Mouse (Mus musculus) liver, postnatal 0 days (tissue): ENCODE measurements around the gene Tspan33. TPM values are rescaled to one million over a fixed set of nuclear protein-coding genes. Genes with fewer than 3 reads are reported as not detected.

Experiments used
- ATAC-seq: fragments of 200-750 bp; cut with Nextera tagmentation; 2 replicates; pipeline ENCODE4 v1.8.0; 2017; ENCODE audit warnings: mild to moderate bottlenecking, moderate library complexity
- DNase-seq: peaks from one replicate; pipeline ENCODE4 v3.0.0-alpha.2; 2016
- H3K27ac ChIP-seq: fragments of 300-500 bp; sonication (generic); 2 replicates; pipeline ENCODE4 v1.5.1; 2014; ENCODE audit warnings: antibody characterized with exemption, moderate library complexity, mild to moderate bottlenecking, low read depth
- H3K27me3 ChIP-seq: fragments of 300-500 bp; sonication (generic); 2 replicates; pipeline ENCODE4 v1.6.1; 2014; ENCODE audit warnings: low read length, control low read depth, mixed read lengths; ENCODE audit not compliant: insufficient read depth
- H3K36me3 ChIP-seq: fragments of 300-500 bp; sonication (generic); replicated peaks from 2 replicates; pipeline ENCODE4 v1.6.1; 2014; ENCODE audit warnings: mild to moderate bottlenecking, control low read depth, low read length, moderate library complexity, mixed read lengths; ENCODE audit not compliant: insufficient read depth
- H3K4me1 ChIP-seq: fragments of 300-500 bp; sonication (generic); 2 replicates; pipeline ENCODE4 v1.6.1; 2014; ENCODE audit warnings: antibody characterized with exemption, mild to moderate bottlenecking, control low read depth; ENCODE audit not compliant: insufficient read depth
- H3K4me2 ChIP-seq: fragments of 300-500 bp; sonication (generic); 2 replicates; pipeline ENCODE4 v1.6.1; 2014; ENCODE audit warnings: low read depth, mild to moderate bottlenecking, low read length, moderate library complexity, mixed read lengths
- H3K4me3 ChIP-seq: fragments of 300-500 bp; sonication (generic); 2 replicates; pipeline ENCODE4 v1.5.1; 2014; ENCODE audit warnings: low read depth, low read length
- H3K9ac ChIP-seq: fragments of 300-500 bp; sonication (generic); replicated peaks from 2 replicates; pipeline ENCODE4 v1.6.1; 2014; ENCODE audit warnings: mild to moderate bottlenecking, moderate library complexity
- H3K9me3 ChIP-seq: fragments of 300-500 bp; sonication (generic); 2 replicates; pipeline ENCODE4 v1.6.1; 2016; ENCODE audit warnings: mild to moderate bottlenecking, control low read depth, low read length, mixed read lengths
- CTCF ChIP-seq: sonication (generic); IDR thresholded peaks from 2 replicates; pipeline ENCODE4 v1.5.1; 2016; ENCODE audit warnings: antibody characterized with exemption, low read depth
- EP300 ChIP-seq: IDR thresholded peaks from 2 replicates; pipeline ENCODE4 v1.6.1; 2016; ENCODE audit warnings: antibody characterized with exemption, low read depth, mild to moderate bottlenecking
- WGBS: fragments of 180-500 bp; shearing (Covaris S2); extraction: QIAGEN DNeasy Blood & Tissue Kit; methylation state at CpG from one replicate; pipeline ENCODE4 v1.1.7; 2014; ENCODE audit not compliant: insufficient replicate concordance; 5-methylcytosine and 5-hydroxymethylcytosine counted together
- polyA plus RNA-seq: library from polyadenylated mRNA; unstranded; fragments of >200 nt; fragmentation: Nextera tagmentation; extraction: Ambion mirVana; gene quantifications from 2 replicates; pipeline ENCODE4 v1.2.1, GENCODE M21; 2015

Gene Tspan33
- polyA plus RNA-seq, 1 experiment from 2014 or later: 87.5 TPM

DNA sequence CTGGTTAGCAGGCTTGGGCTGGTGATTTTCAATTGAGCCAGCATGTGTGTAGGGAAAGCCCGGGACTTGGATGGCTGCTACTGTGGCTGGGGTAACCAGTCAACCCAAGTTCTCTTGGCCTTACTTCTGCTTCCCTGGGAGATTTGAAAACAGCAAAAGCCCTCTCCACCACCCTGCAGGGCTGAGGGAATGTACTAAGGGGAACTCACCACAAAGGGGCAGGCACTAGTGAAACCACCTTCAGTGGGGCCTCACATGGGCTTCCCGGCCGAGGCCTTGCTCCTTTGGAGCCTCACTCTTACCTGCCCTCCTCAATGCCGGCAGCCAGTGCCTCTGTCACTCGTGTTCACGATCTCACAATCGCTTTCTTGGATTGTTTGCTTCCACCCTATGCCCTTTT is 2.0 kb downstream of the Tspan33 start:
- 31% methylated on average over 7 of the region's 7 CpGs for WGBS
- Histone ChIP-seq H3K4me1 (peaks cover 29% of the 10 kb centered on the region), H3K9me3 (no peaks in the 10 kb centered on the region), H3K4me3 (peak overlapping the region; percentile 95), H3K9ac (peak overlapping the region; percentile 99), H3K27ac (peak overlapping the region; percentile 95), H3K4me2 (peak overlapping the region; percentile 93), H3K27me3 (0 out of 2 replicates have a peak, but pooled peaks cover 10% of the 10 kb centered on the region), H3K36me3 (peaks cover 13% of the 10 kb centered on the region; the same call in 1 of the 2 replicates)
- TF ChIP-seq CTCF: no peak
- no peak; the same call in 1 of the 2 replicates for TF ChIP-seq EP300
- DNase-seq (peak; percentile 44), ATAC-seq (peak; percentile 3; the same call in 1 of the 2 replicates)

DNA sequence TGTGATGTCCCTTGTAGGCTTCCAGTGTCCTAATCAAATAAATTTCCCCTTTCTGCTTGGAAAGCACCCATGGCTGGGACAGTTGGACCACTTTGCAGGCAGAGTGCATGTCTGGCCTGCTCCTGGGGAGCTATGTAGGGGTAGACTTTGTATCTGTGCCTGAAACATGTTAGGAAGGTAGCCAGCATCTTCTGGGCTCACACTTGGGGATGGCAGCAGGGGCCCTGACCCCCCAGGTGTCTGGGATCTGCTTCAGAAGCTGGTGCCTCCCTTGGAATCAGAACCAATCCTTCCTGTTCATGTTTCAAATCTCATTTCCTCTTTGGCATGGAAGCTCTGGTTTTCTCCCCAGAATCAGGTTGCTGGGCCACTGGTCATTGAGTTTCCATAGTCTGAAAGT is 3.1 kb downstream of the Tspan33 start:
- H3K4me2 ChIP-seq: peak overlapping the region; percentile 93
- TF ChIP-seq CTCF (no peak), EP300 (no peak)
- ATAC-seq (no peak), DNase-seq (no peak)
- H3K36me3 ChIP-seq: peaks cover 13% of the 10 kb centered on the region; the same call in 1 of the 2 replicates
- H3K9me3 ChIP-seq: no peaks in the 10 kb centered on the region
- H3K27me3 ChIP-seq: 0 out of 2 replicates have a peak, but pooled peaks cover 8% of the 10 kb centered on the region
- peak overlapping the region; percentile 95 for H3K27ac ChIP-seq
- H3K9ac ChIP-seq: peak overlapping the region; percentile 99
- H3K4me3 ChIP-seq: peak overlapping the region; percentile 95
- peaks cover 37% of the 10 kb centered on the region for H3K4me1 ChIP-seq

DNA sequence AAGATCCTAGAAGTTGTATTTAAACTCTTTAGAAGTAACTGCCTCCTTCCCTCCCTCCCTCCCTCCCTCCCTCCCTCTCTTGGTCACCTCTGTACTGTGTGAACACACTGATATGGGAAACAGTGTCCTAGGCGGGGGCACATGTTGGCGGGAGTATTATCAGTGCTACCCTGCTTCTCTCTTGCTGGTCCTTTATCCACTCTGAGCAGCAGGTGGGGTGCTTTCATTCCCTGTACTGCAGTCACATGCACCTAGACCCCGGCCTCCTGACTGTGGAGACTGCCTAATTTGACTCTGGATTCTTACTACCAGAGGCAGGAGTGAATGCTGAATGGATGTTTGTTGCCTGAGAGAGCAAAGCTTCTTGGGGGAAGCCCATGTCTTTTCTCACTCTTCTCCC is 3.5 kb downstream of the Tspan33 start:
- Histone ChIP-seq H3K27me3 (0 out of 2 replicates have a peak, but pooled peaks cover 7% of the 10 kb centered on the region), H3K27ac (peak overlapping the region; percentile 95), H3K4me1 (peaks cover 41% of the 10 kb centered on the region), H3K9ac (peak overlapping the region; percentile 99), H3K9me3 (no peaks in the 10 kb centered on the region), H3K4me3 (peak overlapping the region; percentile 95), H3K36me3 (peaks cover 13% of the 10 kb centered on the region; the same call in 1 of the 2 replicates), H3K4me2 (peak overlapping the region; percentile 93)
- DNase-seq: peak; percentile 76
- peak; percentile 72 for ATAC-seq
- peak; percentile 98 for TF ChIP-seq EP300
- TF ChIP-seq CTCF: peak; percentile 65
- 35% methylated on average over 3 of the region's 3 CpGs for WGBS

DNA sequence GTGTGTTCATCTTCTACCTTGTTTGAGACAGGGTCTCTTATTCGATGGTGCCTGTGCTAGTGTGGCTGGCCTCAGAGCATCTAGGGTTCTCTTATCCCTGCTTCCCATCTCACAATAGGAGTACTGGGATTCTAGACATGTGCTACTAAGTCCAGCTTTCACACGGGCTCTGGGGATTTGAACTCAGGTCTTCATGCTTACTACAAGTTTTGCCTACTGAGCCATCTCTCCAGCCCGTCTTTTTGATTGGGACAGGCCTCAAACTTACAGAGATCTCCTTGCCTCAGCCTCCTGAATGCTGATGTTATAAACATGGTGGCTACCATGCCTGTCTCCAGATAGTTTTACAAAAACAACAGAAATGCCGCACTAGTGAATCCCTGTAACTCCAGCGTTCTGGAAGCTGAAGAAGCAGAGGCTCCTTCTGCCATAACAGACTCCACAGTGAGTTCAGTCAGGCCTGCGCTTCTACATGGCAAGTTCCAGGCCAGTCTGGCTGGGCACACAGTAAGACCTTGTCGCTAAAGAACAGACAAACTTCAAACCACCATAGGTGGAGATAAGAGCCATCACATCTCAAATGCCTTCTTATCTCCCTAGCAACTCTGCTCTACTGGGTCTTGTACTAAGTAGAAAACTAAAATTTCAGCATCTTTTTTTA is 5.2 kb downstream of the Tspan33 start:
- peak; percentile 10 for ATAC-seq

DNA sequence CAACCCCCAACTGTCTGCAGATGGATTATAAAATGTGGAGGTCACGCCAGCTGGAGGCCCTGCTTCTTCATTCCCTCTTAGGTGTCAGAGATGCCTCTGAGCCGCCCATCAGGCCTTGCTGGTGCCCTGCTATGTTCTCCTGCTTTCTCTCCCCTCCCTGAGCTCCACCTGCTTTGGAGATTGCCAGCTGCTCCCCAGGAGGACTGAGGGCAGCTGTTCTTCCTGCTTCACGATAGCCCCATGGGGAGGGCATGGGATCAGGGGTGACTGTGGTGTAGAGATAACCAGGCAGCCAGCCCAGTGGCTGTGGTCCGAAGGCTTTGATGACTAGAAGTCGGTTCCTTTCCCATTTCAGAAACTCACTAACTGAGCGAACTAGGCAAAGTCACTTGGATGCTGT is 7.0 kb downstream of the Tspan33 start:
- peak overlapping the region; percentile 96 for H3K27ac ChIP-seq
- H3K4me2 ChIP-seq: peak overlapping the region; percentile 66
- H3K4me1 ChIP-seq: peaks cover 42% of the 10 kb centered on the region
- H3K9me3 ChIP-seq: no peaks in the 10 kb centered on the region
- peak overlapping the region; percentile 63 for H3K9ac ChIP-seq
- no peaks in the 10 kb centered on the region for H3K27me3 ChIP-seq
- no peak for TF ChIP-seq CTCF
- TF ChIP-seq EP300: peak; percentile 100
- H3K4me3 ChIP-seq: peak overlapping the region; percentile 20
- peaks cover 24% of the 10 kb centered on the region for H3K36me3 ChIP-seq
- peak; percentile 90 for ATAC-seq
- DNase-seq: peak; percentile 83
- WGBS: 44% methylated on average over 6 of the region's 6 CpGs

More for the DNA sequence above, 5.2 kb downstream of the Tspan33 start:
- TF ChIP-seq EP300 (peak; percentile 96), CTCF (no peak)
- WGBS: 60% methylated on average over 7 of the region's 7 CpGs
- H3K9me3 ChIP-seq: no peaks in the 10 kb centered on the region
- H3K4me3 ChIP-seq: peak overlapping the region; percentile 20; the same call in 1 of the 2 replicates
- DNase-seq: peak; percentile 41
- no peaks in the 10 kb centered on the region for H3K27me3 ChIP-seq
- H3K27ac ChIP-seq: peak overlapping the region; percentile 95
- H3K4me2 ChIP-seq: peak overlapping the region; percentile 93
- H3K9ac ChIP-seq: peak overlapping the region; percentile 55; the same call in 1 of the 2 replicates
- H3K36me3 ChIP-seq: peaks cover 16% of the 10 kb centered on the region
- H3K4me1 ChIP-seq: peaks cover 45% of the 10 kb centered on the region

DNA sequence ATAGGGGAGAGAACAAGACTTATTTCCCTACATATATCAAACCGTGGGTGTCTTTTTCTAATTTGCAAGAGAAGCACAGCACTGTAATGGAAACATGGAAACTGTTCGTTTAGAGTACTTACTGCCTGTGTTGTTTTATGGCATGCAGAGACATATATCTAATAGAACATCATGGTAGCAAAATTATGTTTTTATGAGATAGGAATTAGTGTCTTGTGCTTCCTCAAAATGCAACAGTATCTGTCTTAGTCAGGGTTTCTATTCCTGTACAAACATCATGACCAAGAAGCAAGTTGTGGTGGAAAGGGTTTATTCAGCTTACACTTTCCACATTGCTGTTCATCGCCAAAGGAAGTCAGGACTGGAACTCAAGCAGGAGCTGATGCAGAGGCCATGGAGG is 8.1 kb downstream of the Tspan33 start:
- Histone ChIP-seq H3K4me3 (peak overlapping the region; percentile 20; the same call in 1 of the 2 replicates), H3K27me3 (no peaks in the 10 kb centered on the region), H3K9me3 (no peaks in the 10 kb centered on the region), H3K4me2 (peak overlapping the region; percentile 66), H3K9ac (peak overlapping the region; percentile 63), H3K27ac (peak overlapping the region; percentile 96), H3K4me1 (peaks cover 39% of the 10 kb centered on the region), H3K36me3 (peaks cover 22% of the 10 kb centered on the region)
- 50% methylated on average over 3 of the region's 3 CpGs for WGBS
- DNase-seq: no peak
- no peak for ATAC-seq
- TF ChIP-seq CTCF (no peak), EP300 (peak; percentile 63)
